Mouse (Mus musculus) thymus, adult 2 months (tissue): ENCODE results near the gene Psapl1. TPM values are rescaled to one million over a fixed set of nuclear protein-coding genes. Genes with fewer than 3 reads are reported as not detected.
"Not testable (repeated sequence)": the region's sequence is repeated elsewhere in the genome, so short reads cannot be mapped to it uniquely, and the experiment has no call there.

Source experiments
- DNase-seq: peaks from one replicate; pipeline ENCODE4 v3.0.0; 2021
- H3K27ac ChIP-seq: fragments of 200-500 bp; 2 replicates; pipeline ENCODE4 v1.5.1; 2012; ENCODE audit warnings: low read length, control low read depth; ENCODE audit not compliant: control insufficient read depth, insufficient read depth
- H3K27me3 ChIP-seq: fragments of 200-500 bp; 2 replicates; pipeline ENCODE4 v1.6.1; 2012; ENCODE audit warnings: mild to moderate bottlenecking, low read length, moderate library complexity, mixed read lengths; ENCODE audit not compliant: control insufficient read depth, insufficient read depth
- H3K36me3 ChIP-seq: fragments of 200-500 bp; 2 replicates; pipeline ENCODE4 v1.6.1; 2012; ENCODE audit warnings: mild to moderate bottlenecking, low read length, moderate library complexity; ENCODE audit not compliant: control insufficient read depth, insufficient read depth
- H3K4me1 ChIP-seq: fragments of 200-500 bp; replicated peaks from 2 replicates; pipeline ENCODE4 v1.6.1; 2012; ENCODE audit warnings: low read length; ENCODE audit not compliant: control insufficient read depth, insufficient read depth
- H3K4me3 ChIP-seq: fragments of 200-500 bp; 2 replicates; pipeline ENCODE4 v1.5.1; 2012; ENCODE audit warnings: mild to moderate bottlenecking, low read length, control low read depth, moderate library complexity; ENCODE audit not compliant: control insufficient read depth, insufficient read depth
- CTCF ChIP-seq: fragments of 200-500 bp; IDR thresholded peaks from 2 replicates; pipeline ENCODE4 v1.5.1; 2012; ENCODE audit warnings: mild to moderate bottlenecking, control low read depth, low read length, moderate library complexity, borderline replicate concordance; ENCODE audit not compliant: control insufficient read depth, poor library complexity, insufficient read depth; ENCODE audit errors: extremely low read depth
- POLR2A ChIP-seq: fragments of 200-500 bp; IDR thresholded peaks from 2 replicates; pipeline ENCODE4 v1.6.1; 2012; ENCODE audit warnings: mild to moderate bottlenecking, low read length, control low read depth, moderate library complexity; ENCODE audit not compliant: control insufficient read depth, poor library complexity, insufficient read depth; ENCODE audit errors: extremely low read depth
- WGBS: fragments of 180-500 bp; shearing (Covaris S2); methylation state at CpG from one replicate; pipeline ENCODE4 v1.1.7; 2018; 5-methylcytosine and 5-hydroxymethylcytosine counted together
- polyA plus RNA-seq: library from polyadenylated mRNA; depleted of rRNA; stranded (reverse); fragments of >200 nt; gene quantifications from 2 replicates; pipeline ENCODE4 v1.2.3, GENCODE M21; 2012

Psapl1 gene
- polyA plus RNA-seq, 1 experiment = 2.1 TPM

- no peak overlapping the region for H3K4me3 ChIP-seq
- no peak for DNase-seq
- H3K4me1 ChIP-seq = no peaks in the 10 kb centered on the region
- no peaks in the 10 kb centered on the region for H3K36me3 ChIP-seq
- no peak for TF ChIP-seq CTCF
- no peak for TF ChIP-seq POLR2A
- H3K27ac ChIP-seq = no peak overlapping the region
- no peaks in the 10 kb centered on the region for H3K27me3 ChIP-seq
- whole genome bisulfite sequencing = 91% methylated on average over 7 of the region's 7 CpGs
Measured at GRCm38 (mm10) chr5:36225855-36226254, 22.0 kb downstream of the Psapl1 start.

DNA sequence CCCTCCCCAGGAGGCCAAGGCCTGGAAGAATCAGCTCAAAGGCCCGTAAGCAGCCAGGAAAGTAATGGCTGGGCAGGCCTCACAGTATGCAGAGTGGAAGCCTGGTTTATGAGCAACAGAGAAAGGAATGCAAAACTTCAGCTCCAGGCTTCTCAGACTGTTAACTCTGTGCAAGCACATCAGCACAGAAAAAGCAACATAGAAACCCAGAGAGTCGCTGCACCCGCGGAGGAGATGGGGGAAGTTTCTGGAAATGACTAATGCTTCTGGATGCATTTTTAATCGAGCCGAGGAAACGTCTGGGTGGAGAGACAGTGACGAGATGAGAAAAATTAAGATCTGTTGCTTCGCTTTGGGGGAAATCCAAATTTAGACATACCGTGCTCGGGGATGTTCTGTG, 22.5 kb downstream of the Psapl1 start:
- H3K4me3 ChIP-seq = no peak overlapping the region
- no peaks in the 10 kb centered on the region for H3K36me3 ChIP-seq
- TF ChIP-seq CTCF (no peak), POLR2A (no peak)
- no peak for DNase-seq
- H3K27me3 ChIP-seq = no peaks in the 10 kb centered on the region
- no peak overlapping the region for H3K27ac ChIP-seq
- no peaks in the 10 kb centered on the region for H3K4me1 ChIP-seq
- 66% methylated on average over 11 of the region's 11 CpGs for WGBS

GRCm38 (mm10) chr5:36228405-36229370, 24.9 kb downstream of the Psapl1 start:
- Histone ChIP-seq H3K27ac (no peak overlapping the region), H3K4me3 (no peak overlapping the region), H3K36me3 (no peaks in the 10 kb centered on the region), H3K27me3 (no peaks in the 10 kb centered on the region), H3K4me1 (no peaks in the 10 kb centered on the region)
- WGBS = 93% methylated on average over 23 of the region's 23 CpGs
- no peak for TF ChIP-seq CTCF
- no peak for TF ChIP-seq POLR2A
- DNase-seq = no peak

DNA sequence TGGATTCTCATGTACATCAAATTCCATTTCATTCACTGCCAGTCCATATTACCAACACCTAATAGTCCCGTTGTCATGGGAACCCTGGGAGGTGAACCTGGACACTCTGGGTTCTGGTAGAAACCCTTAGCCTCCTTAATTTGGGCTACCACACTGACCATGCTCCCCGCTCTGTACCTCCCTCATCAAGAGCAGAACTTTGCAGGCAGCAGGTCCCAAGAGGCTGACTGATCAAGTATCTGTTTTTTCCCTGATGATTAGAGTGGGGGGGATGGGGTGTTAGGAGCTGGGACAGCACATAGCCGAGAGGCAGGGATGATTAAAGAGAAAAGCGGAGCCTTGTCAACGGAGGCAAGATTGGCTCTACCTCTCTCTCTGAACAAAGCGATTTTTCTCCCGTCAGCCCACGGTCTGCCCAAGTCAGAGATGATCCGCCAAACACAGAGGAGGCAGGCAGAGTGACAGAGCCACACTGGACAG, 26.5 kb downstream of the Psapl1 start:
- Histone ChIP-seq H3K27me3 (no peaks in the 10 kb centered on the region), H3K27ac (no peak overlapping the region), H3K4me1 (no peaks in the 10 kb centered on the region), H3K36me3 (no peaks in the 10 kb centered on the region), H3K4me3 (no peak overlapping the region)
- no peak for DNase-seq
- TF ChIP-seq CTCF = no peak
- no peak for TF ChIP-seq POLR2A
- WGBS = 93% methylated on average over 9 of the region's 9 CpGs

GRCm38 (mm10) chr5:36237526-36237925, 33.7 kb downstream of the Psapl1 start:
- not testable (repeated sequence) for H3K27me3 ChIP-seq, H3K27ac ChIP-seq, H3K4me3 ChIP-seq, DNase-seq, H3K4me1 ChIP-seq, H3K36me3 ChIP-seq
- 97% methylated on average over 8 of the region's 10 CpGs for WGBS

- no peak overlapping the region for H3K4me3 ChIP-seq
- DNase-seq = no peak
- no peaks in the 10 kb centered on the region for H3K4me1 ChIP-seq
- H3K36me3 ChIP-seq = no peaks in the 10 kb centered on the region
- TF ChIP-seq POLR2A (no peak), CTCF (no peak)
- H3K27ac ChIP-seq = no peak overlapping the region
- 80% methylated on average over 3 of the region's 3 CpGs for WGBS
- no peaks in the 10 kb centered on the region for H3K27me3 ChIP-seq
Measured at GRCm38 (mm10) chr5:36248022-36248421, 44.2 kb downstream of the Psapl1 start.
